Mouse (Mus musculus) heart, postnatal 0 days (tissue): ENCODE measurements around the gene Tnr. TPM values are rescaled to one million over a fixed set of nuclear protein-coding genes. Genes with fewer than 3 reads are reported as not detected.

ENCODE experiments used
- ATAC-seq: fragments of 200-750 bp; cut with Nextera tagmentation; 2 replicates; pipeline ENCODE4 v1.8.0; 2017; ENCODE audit warnings: low read depth, moderate number of reproducible peaks, moderate library complexity; ENCODE audit not compliant: insufficient read depth
- DNase-seq: peaks from one replicate; pipeline ENCODE4 v3.0.0-alpha.2; 2016; ENCODE audit warnings: low spot score
- H3K27ac ChIP-seq: fragments of 300-500 bp; sonication (generic); 2 replicates; pipeline ENCODE4 v1.5.1; 2014; ENCODE audit warnings: low read depth, mild to moderate bottlenecking
- H3K27me3 ChIP-seq: fragments of 300-500 bp; sonication (generic); 2 replicates; pipeline ENCODE4 v1.6.1; 2014; ENCODE audit warnings: low read length, mixed read lengths; ENCODE audit not compliant: control insufficient read depth, insufficient read depth
- H3K36me3 ChIP-seq: fragments of 300-500 bp; sonication (generic); replicated peaks from 2 replicates; pipeline ENCODE4 v1.6.1; 2014; ENCODE audit warnings: low read length, mixed read lengths; ENCODE audit not compliant: control insufficient read depth, insufficient read depth
- H3K4me1 ChIP-seq: fragments of 300-500 bp; sonication (generic); 2 replicates; pipeline ENCODE4 v1.6.1; 2014; ENCODE audit warnings: antibody characterized with exemption; ENCODE audit not compliant: control insufficient read depth, insufficient read depth
- H3K4me2 ChIP-seq: fragments of 300-500 bp; sonication (generic); 2 replicates; pipeline ENCODE4 v1.6.1; 2014; ENCODE audit warnings: low read depth, mild to moderate bottlenecking, low read length, moderate library complexity
- H3K4me3 ChIP-seq: fragments of 300-500 bp; sonication (generic); 2 replicates; pipeline ENCODE4 v1.5.1; 2014; ENCODE audit warnings: low read depth, low read length
- H3K9ac ChIP-seq: fragments of 300-500 bp; sonication (generic); replicated peaks from 2 replicates; pipeline ENCODE4 v1.6.1; 2014; ENCODE audit warnings: low read depth, low read length, mixed read lengths
- H3K9me3 ChIP-seq: fragments of 300-500 bp; sonication (generic); replicated peaks from 2 replicates; pipeline ENCODE4 v1.6.1; 2016; ENCODE audit warnings: low read length; ENCODE audit not compliant: control insufficient read depth
- CTCF ChIP-seq: IDR thresholded peaks from 2 replicates; pipeline ENCODE4 v1.5.1; 2016; ENCODE audit warnings: antibody characterized with exemption, control low read depth, low read depth
- EP300 ChIP-seq: IDR thresholded peaks from 2 replicates; pipeline ENCODE4 v1.6.1; 2016; ENCODE audit warnings: antibody characterized with exemption, low read depth
- WGBS: fragments of 180-500 bp; shearing (Covaris S2); extraction: QIAGEN DNeasy Blood & Tissue Kit; methylation state at CpG from one replicate; pipeline ENCODE4 v1.1.7; 2014; 5-methylcytosine and 5-hydroxymethylcytosine counted together
- polyA plus RNA-seq: library from polyadenylated mRNA; unstranded; fragments of >200 nt; fragmentation: Nextera tagmentation; extraction: Ambion mirVana; gene quantifications from 2 replicates; pipeline ENCODE4 v1.2.1, GENCODE M21; 2015
- total RNA-seq: library from RNA; depleted of rRNA; stranded (reverse); fragments of >200 nt; gene quantifications from 2 replicates; pipeline ENCODE4 v1.2.3, GENCODE M21; 2014; ENCODE audit warnings: low replicate concordance

The Tnr gene
- total and polyA plus RNA-seq, 2 experiments from 2014 or later: 0.04 to 0.08 TPM

DNA sequence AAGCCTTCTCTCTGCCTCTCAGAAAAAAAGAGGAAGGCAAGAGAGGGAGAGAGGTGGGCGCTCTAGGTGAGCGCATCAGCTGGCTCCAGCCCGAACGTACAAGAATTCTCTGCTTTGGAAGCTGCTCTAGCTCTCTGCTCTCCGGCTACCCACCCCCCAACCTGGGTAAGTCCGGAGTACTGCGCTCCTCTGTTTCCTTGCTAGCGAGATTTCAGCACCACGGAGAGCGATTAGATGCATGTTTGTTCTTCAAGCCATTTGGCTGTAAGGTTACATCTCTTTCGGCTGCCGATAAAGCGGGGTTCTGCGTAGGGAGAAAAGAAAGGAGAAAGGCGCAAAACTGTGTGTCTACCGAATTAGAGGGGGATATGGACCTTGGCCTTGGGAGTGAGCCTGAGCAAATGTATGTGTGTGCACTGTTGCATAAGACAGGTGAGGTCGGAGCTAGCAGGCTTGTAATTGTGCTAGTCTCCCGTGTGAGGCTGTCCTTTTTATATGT lies 531 bp downstream of the Tnr start:
- ATAC-seq (no peak), DNase-seq (peak; percentile 71)
- no peak overlapping the region for H3K27ac ChIP-seq
- no peaks in the 10 kb centered on the region for H3K9me3 ChIP-seq
- H3K36me3 ChIP-seq: no peaks in the 10 kb centered on the region
- TF ChIP-seq CTCF: no peak
- TF ChIP-seq EP300: no peak
- H3K4me1 ChIP-seq: no peaks in the 10 kb centered on the region
- H3K27me3 ChIP-seq: peaks cover 11% of the 10 kb centered on the region
- no peak overlapping the region for H3K4me3 ChIP-seq
- no peak overlapping the region for H3K4me2 ChIP-seq
- under 1% methylated on average over 18 of the region's 18 CpGs for WGBS
- H3K9ac ChIP-seq: no peak overlapping the region

DNA sequence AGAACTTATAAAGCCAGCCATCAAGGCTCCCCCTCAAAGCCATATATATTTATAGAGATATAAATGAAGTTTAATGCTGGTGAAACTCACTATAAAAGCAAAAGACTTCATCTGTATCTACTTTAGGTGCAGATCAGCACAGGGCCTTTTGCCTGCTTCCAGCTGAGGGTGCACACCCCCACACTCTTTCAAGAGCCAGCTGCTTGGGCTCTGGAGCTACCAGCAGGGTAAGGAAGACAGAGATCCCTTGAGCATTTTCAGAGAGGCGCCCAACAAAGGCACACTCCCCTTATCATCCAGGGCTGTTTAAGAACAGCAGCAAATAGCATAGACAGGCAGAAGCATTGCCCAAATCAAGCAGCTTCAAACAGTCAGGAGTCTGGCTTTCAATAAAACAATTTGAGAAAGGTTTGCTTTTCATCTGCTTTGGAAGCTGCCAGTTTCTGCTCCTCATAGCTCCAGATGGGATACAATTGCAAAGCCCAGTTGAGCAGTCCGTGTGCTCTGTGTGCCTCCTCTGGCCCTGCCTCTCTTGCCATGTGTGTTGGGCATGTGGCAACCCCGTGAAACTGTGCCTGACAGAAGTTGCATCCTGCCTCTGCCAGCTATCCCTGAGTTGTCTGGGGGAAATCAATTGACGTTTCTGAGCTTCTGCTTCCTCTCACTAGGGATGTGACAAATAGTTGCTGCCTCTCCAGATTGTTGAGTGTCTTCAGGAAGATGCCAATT lies 9.4 kb downstream of the Tnr start:
- Histone ChIP-seq H3K27ac (no peak overlapping the region), H3K9ac (no peak overlapping the region), H3K36me3 (no peaks in the 10 kb centered on the region), H3K4me1 (no peaks in the 10 kb centered on the region), H3K9me3 (no peaks in the 10 kb centered on the region), H3K27me3 (no peaks in the 10 kb centered on the region), H3K4me3 (no peak overlapping the region), H3K4me2 (no peak overlapping the region)
- ATAC-seq (no peak), DNase-seq (no peak)
- WGBS: 29% methylated on average over 4 of the region's 4 CpGs
- no peak for TF ChIP-seq EP300
- TF ChIP-seq CTCF: no peak

DNA sequence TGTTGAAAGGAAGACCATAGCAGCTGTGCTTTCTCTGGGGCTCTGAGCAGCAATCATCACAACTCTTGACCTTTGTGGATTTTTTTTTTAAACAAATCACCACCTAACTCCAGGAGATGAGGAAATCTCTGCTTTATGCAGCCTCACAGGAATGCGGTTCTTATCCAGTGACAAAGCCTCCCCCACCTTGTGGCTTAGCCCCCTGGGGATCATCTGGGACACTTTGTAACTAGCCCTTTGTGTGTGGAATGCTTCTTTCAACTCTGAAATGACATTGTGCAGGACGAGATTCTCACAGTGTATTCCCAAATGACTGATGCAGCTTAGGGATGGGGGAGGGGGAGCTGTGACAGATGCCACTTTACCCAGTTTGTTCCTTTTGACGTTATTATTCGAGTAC lies 12.0 kb downstream of the Tnr start:
- H3K27ac ChIP-seq: no peak overlapping the region
- H3K4me2 ChIP-seq: no peak overlapping the region
- ATAC-seq: no peak
- H3K4me3 ChIP-seq: no peak overlapping the region
- DNase-seq: no peak
- H3K27me3 ChIP-seq: no peaks in the 10 kb centered on the region
- H3K9me3 ChIP-seq: no peaks in the 10 kb centered on the region
- no peak for TF ChIP-seq CTCF
- no peak for TF ChIP-seq EP300
- 3% methylated on average over 4 of the region's 4 CpGs for whole genome bisulfite sequencing
- H3K4me1 ChIP-seq: no peaks in the 10 kb centered on the region
- H3K9ac ChIP-seq: no peak overlapping the region
- no peaks in the 10 kb centered on the region for H3K36me3 ChIP-seq

DNA sequence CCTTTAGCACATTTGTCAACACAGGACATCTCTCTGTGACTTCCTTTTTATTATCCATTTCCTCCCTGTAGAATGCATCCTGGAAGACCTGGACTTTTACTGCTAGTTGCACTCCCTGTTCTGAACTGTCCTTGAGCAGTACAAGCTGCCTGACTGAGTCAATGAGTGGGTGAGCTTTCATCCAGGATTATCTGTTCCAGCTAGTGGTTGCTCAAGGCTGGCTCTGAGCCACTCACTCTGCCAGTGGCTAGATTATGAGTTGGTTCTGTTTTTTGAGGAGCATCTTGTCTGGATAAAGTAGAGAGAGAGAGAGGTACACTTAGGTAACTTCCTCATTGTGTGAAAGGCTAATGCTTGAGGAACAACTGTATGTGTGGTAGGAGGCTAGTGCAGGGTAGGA lies 14.0 kb downstream of the Tnr start:
- no peaks in the 10 kb centered on the region for H3K9me3 ChIP-seq
- no peak overlapping the region for H3K27ac ChIP-seq
- no peak overlapping the region for H3K4me2 ChIP-seq
- H3K4me1 ChIP-seq: no peaks in the 10 kb centered on the region
- H3K9ac ChIP-seq: no peak overlapping the region
- no peak overlapping the region for H3K4me3 ChIP-seq
- H3K36me3 ChIP-seq: no peaks in the 10 kb centered on the region
- TF ChIP-seq CTCF: no peak
- H3K27me3 ChIP-seq: no peaks in the 10 kb centered on the region
- ATAC-seq (no peak), DNase-seq (no peak)

DNA sequence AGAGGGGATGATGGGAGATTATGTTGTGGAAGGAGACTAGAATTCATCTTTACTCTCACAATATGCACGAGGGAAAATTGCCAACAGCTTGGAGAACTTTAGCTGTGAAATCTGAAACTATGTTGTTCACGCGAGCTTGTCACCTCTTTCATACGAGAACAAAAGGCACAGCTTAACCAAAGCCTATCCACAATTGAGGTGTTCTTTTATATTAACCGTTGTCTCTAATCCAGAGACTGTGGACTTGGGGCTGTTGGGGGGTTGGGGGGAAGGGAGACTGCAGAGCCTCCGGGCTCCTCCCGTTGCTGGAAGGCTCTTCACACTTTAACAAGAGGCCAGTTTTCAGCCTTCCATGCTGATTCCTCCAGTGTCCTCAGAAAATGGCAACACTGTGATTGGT lies 14.5 kb downstream of the Tnr start:
- H3K27ac ChIP-seq: no peak overlapping the region
- H3K4me3 ChIP-seq: no peak overlapping the region
- H3K4me2 ChIP-seq: no peak overlapping the region
- WGBS: 37% methylated on average over 7 of the region's 7 CpGs
- DNase-seq: no peak
- H3K36me3 ChIP-seq: no peaks in the 10 kb centered on the region
- no peaks in the 10 kb centered on the region for H3K27me3 ChIP-seq
- TF ChIP-seq CTCF (no peak), EP300 (no peak)
- ATAC-seq: no peak
- no peak overlapping the region for H3K9ac ChIP-seq
- H3K9me3 ChIP-seq: no peaks in the 10 kb centered on the region
- no peaks in the 10 kb centered on the region for H3K4me1 ChIP-seq

DNA sequence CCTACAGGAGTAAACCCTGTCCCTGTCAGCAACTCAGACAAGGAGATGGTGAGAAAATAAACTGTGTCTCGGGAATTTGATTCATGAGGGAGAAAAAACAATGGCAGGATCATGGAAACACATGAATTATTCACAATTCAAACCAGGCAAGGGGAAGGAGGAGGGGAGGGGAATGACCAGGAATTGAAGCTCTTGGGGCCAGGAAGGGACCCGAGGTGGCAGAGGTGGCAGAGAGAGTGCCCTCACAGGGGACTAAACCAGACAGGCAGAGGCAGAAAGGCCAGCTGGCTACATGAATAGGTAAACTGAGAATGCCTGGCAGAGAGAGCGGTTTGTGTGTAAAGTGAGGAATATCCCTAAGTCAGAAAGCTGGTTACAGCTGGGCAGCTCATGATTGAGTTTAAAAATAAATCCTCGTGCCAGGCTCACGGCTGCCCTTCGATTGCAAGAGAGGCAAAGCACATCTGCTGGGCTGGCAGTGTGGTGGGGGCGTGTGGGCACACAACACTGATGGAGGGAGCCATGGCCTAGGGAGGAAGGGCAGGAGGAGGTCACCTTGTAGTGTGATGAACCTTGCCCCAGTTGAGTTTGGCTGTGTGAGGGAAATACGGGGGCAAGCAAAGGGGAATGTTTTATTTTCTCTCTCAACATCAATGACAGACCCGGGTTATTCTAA lies 22.0 kb downstream of the Tnr start:
- TF ChIP-seq CTCF: no peak
- no peak for TF ChIP-seq EP300
- Histone ChIP-seq H3K4me2 (no peak overlapping the region), H3K4me3 (no peak overlapping the region), H3K27ac (no peak overlapping the region), H3K27me3 (0 out of 2 replicates have a peak, but pooled peaks cover 2% of the 10 kb centered on the region), H3K36me3 (no peaks in the 10 kb centered on the region), H3K9me3 (no peaks in the 10 kb centered on the region), H3K4me1 (no peaks in the 10 kb centered on the region), H3K9ac (no peak overlapping the region)
- 55% methylated on average over 9 of the region's 9 CpGs for WGBS
- ATAC-seq (no peak), DNase-seq (no peak)
